Mouse (Mus musculus) heart, postnatal 4 days (tissue): ENCODE data around the gene Chek2. TPM values are rescaled to one million over a fixed set of nuclear protein-coding genes. Genes with fewer than 3 reads are reported as not detected.

ENCODE experiments used
- DNase-seq: peaks from one replicate; pipeline ENCODE4 v3.0.0; 2021
- total RNA-seq, 2 experiments: library from RNA; stranded (reverse); gene quantifications; 2 replicates each; pipeline ENCODE4 v1.2.3; 2021

Chek2 gene
- total RNA-seq, 2 experiments from 2014 or later: 5.9 to 6.4 TPM

DNA sequence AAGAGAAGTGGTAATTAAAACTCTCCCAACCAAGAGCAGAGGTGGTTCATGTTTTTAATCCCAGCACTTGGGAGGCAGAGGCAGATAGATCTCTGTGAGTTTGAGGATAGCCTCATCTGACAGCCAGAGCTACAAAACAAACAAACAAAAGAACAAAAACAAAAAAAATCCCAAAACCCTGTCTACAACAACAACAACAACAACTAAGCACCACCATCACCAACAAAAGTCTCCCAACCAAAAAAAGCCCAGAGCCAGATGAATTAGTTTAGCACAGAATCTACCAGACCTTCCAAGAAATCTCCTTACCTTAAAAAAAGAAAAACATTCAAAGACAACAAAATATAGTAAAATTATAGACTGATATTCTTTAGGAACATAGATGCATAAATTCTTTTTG is 60.6 kb downstream of the Chek2 start:
- no peak for DNase-seq

DNA sequence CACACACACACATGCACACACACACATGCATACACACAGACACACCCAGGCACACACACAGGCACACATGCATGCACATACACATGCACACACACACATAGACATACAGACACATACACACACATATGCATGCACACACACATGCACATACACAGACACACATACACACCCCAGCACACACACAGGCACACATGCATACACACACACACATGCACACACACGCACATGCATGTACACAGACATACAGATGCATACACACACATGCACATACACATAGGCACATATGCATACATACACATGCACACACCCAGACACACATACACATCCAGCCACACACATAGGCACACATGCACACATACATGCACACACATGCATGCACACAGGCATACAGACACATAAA is 66.9 kb downstream of the Chek2 start:
- no peak for DNase-seq

DNA sequence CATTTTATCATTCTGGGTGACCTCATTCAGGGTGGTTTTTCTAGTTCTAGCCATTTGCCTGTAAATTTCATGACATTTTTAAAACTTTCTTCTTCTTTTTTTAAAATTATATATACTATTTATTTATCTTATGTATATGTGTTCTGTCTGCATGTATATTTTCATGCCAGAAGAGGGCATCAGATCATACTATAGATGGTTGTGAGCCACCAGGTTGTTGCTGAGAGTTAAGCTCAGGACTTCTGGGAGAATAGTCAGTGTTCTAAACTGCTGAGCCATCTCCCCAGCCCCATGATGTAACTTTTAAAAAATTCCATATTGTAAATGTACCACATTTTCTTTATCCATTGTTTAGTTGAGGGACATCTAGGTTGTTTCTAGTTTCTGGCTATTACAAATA is 69.1 kb downstream of the Chek2 start:
- DNase-seq: no peak

DNA sequence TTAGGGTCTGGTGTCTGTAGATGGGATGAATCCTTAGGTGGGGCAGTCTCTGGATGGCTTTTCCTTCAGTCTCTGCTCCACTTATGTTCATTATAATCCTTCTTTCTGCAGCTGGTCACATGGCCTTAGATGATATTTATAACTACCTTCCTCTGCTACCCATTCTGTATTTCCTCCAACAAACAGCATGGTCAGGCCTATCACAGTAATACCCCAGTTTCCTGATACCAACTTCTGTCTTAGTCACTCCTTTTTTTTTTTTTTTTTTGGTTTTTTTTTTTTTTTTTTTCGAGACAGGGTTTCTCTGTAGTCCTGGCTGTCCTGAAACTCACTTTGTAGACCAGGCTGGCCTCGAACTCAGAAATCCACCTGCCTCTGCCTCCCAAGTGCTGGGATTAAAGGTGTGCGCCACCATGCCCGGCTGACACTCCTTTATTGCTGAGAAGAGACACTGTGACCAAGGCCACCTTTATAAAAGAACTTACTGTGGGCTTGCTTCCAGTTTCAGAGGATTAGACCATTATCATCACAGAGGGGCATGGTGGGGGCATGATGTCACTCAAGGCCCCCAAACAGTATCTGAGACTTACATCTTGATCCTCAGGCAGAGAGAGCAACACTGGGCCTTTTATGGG is 70.3 kb downstream of the Chek2 start:
- DNase-seq: no peak

DNA sequence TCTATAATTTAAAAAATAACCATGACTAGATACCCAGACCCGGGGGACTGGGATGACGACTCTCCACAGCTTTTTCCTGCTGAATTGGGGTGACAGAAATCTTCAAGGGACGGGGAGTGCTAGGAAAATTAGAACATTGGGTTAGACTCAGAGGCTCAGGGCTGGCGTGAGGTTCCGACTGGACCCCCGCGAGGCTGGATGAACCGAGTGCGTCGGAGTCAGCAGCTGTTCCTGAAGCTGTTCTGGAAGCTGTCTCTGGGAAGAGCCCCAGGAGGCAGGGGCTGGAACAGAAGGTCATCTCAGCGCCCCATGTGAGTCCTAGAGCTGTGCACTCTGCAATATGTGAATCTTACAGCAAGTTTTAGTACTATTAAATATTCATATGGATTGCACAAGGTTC is 75.1 kb downstream of the Chek2 start:
- DNase-seq: no peak

DNA sequence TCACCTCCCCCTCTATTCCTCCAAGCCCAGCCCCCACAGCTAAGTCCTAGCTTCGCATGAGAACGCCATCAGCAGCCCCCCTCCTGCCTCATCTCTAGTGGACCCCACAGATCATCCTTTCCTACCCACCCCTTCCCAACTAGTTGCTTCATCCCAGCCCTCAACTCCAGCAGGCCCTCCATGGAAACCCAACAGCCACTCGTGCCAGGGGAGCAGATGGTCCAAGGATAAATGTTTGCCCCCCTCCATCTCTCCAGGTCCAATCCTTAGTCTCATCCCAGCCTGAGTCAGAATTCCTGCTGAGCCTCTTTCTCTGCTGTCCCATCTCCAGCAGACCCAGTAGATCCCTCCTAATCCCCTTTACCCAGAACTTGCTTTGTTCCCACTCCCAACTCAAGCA is 76.5 kb downstream of the Chek2 start:
- DNase-seq: no peak

DNA sequence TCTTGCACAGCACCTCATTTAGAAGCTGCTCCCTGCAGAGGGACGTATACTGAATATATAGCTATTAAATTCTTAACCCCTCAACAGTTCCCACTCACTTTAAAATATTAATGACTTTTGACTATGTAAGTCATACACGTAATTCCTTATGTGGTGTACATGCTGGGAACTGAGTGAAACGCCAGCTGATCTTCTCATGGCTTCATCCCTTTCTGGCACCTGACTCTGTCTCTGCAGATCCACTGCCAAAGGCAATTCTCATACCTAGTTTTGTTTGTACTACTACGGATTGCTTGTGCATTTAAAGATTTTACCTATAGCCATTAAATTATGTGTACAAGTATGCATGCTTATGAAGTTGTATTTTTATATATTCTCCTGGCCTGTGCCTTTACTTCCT is 79.8 kb downstream of the Chek2 start:
- no peak for DNase-seq

DNA sequence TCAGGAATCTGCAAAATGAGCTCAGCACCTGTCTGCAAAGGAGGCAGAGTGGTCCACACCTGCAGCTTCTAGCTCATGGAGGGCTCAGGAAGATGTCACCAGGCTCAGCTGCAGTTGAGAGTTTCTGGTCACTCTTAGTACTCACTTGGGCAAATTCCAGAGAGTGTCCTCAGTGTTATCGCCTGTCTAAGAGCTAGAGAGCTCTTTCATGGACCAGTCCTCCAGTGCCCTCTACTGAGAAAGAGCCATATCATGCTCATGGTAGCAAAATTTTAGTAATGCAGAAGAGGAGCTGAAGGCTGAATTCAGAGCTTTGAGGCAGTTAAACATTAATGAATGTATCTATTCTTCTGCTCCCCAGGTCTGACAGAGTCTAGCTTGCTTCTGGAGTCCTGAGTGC is 83.6 kb downstream of the Chek2 start:
- no peak for DNase-seq

Other genes with a start within 250 kb of the Chek2 start
- 10 to 100 TPM; 19.3 to 21.0 TPM for gene Noc4l, start 186.6 kb upstream of the Chek2 start, total RNA-seq
- 10 to 100 TPM; 11.3 to 13.4 TPM for gene Ddx51, start 186.5 kb upstream of the Chek2 start, total RNA-seq
- 10 to 100 TPM; 64.1 to 67.5 TPM for gene Ep400, start 69.3 kb upstream of the Chek2 start, total RNA-seq
- 10 to 100 TPM; 23.4 to 25.6 TPM for gene Pus1, start 59.3 kb upstream of the Chek2 start, total RNA-seq
- 10 to 100 TPM; 49.8 to 51.1 TPM for gene Ulk1, start 29.9 kb upstream of the Chek2 start, total RNA-seq
- 10 to 100 TPM; 12.4 to 13.1 TPM for gene Hscb, start 202 bp upstream of the Chek2 start, total RNA-seq
- gene Ttc28, start 39.8 kb downstream of the Chek2 start, total RNA-seq: 10 to 100 TPM; 29.3 to 29.9 TPM